Mouse (Mus musculus) ZHBTc4 (cell line): ENCODE results near the gene Sp1.

Experiments used
- DNase-seq: peaks from one replicate; pipeline ENCODE4 v3.0.0-alpha.2; 2011; ENCODE audit warnings: low read depth, low spot score

Gene Sp1

DNA sequence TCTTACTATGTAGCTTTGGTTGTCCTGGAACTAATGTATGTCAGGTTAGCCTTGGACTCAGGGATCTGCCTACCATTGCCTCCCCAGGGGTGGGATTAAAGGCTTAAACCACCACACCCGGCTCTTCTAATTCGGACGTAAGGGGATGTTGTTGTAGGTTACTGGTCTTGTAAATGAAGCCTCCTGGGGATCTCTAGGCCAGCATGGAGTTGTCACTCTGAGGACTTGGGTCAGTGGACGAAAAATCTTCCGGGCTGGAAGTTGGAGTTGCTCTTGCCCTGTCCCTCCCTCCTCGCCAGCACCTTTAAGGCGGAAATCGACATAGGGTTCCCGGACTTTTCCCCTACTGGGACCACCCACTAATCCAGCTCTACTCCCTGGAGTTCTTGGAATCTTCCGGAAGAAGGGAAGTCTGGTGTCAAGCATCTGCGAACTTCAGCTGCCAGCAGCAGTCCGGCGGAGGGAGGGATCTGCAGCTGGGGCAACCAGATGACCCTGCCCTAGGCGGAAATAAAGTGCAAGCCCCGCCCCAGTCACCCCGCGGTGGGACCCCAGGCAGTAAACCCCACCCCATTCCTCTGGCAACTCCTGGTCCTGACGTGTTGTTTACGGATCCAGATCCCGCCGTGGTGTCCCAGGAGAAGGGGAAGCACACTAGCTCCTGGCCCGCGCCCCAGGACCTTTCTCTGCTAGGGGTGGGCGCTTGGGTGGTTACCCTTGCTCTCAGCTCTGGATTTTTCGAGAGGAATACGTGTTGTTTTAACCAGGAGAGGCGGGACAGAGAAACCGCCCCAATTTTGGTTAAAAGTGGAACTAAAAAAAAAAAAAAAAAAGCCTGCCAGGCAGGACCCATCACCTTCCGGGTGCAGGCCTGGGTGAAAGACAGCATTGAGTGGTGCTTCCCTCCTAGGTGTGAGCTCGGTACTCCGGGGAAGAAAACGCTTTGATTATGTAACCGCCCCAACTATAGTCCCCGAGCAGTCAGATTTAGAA, 6.4 kb upstream of the Sp1 start:
- DNase-seq = peak; percentile 96

DNA sequence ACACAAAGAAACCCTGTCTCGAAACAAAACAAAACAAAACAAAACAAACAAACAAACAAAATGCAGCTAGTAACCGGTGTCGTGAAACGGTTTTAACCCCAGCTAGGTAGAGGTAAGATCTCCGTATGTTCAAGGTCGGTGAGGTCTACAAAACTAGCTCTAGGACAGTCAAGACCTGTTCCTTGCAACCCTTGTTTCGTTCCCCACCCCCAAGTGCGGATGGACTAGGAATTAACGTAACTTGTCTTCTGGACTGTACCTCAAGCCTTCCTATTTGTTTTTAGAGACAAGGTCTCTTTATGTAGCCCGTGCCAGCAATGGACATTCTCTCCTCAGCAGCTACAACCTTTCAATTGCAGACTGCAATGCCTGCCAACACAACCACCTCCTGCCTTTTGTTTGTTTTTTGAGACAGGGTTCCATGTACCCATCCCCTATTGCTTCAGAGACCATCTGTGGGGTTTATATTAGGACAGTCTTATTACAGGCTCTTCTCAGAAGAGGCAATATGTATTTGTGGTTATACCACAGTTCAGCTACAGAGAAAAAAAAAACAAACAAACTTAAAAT, 5.4 kb upstream of the Sp1 start:
- DNase-seq = no peak

DNA sequence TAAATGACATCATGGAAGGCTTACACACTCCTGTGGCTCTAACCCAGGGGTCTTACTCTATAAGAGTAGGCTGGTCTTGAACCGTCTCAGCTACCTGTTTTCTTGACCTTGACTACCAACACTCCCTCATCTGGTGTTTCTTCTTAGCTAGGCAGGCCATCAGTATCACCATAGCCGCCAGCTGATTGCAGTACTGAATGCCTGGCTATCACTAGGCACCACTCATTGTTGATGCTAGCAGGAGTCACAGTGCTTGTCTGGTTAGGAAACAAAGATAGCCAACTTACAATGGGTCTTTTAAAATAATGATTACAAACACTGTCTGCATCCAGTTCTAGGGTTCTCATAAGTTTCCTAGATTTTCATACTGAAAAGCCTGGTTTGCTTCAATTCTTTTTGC, 4.7 kb upstream of the Sp1 start:
- DNase-seq = peak; percentile 31

DNA sequence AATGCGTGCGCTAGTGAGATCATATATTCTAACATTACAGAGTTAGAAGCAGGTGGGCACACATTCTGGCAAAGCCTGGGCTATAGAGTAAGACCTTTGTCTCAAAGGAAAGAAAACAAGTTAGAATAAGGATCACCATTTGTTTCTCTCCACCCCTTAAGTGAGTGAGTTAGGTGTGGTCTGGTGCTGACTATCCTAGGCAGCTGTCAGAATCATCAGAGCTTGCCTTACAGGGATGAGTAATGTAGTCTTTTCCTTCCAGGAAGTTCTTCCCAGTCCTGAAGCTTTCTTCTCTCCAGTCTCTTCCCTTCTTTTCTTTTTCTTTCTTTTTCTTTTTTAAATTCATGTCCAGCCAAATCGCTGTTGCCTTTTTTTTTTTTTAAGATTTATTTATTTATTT, 3.7 kb upstream of the Sp1 start:
- no peak for DNase-seq

DNA sequence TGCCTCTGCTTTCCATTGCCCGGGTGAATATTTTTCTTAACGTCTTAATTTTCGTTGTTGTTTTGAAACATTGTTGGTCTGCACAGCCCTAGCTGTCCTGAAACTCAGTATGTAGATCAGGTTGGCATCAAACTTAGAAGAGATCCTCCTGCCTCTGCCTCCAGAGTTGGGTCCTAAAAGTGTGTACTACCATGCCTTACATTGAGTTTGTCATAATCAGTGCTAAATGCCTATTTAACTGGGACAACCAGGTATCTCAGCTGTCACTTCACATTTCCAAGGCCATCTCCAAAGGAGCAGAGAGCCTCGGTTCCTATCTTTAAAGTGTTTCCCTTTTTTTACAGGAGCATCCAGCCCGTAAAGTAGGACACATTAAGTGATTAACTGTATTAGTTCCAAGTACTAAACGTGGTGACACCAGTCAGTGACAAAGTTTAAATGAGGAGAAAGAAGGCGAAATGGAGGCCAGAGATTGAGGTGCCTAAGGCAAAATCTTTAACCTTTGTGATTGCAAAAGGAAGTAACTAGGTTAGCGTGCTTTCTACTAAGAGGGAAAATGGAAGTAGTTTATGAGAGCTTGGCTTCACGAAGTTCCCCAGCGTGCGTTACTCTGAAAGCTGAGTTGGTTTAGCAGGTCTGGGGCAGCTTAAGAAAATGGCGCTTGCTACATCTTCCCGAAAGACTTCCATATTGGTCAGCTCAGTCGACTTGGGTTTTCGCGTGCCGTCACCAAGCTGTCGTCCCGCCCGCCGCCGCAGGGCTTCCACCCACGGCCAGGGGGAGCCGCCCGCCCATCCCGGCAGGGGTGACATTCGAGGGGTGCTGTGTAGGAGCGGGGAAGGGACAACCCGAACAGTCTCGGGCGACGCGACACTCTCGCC, 1.1 kb upstream of the Sp1 start:
- DNase-seq = no peak

DNA sequence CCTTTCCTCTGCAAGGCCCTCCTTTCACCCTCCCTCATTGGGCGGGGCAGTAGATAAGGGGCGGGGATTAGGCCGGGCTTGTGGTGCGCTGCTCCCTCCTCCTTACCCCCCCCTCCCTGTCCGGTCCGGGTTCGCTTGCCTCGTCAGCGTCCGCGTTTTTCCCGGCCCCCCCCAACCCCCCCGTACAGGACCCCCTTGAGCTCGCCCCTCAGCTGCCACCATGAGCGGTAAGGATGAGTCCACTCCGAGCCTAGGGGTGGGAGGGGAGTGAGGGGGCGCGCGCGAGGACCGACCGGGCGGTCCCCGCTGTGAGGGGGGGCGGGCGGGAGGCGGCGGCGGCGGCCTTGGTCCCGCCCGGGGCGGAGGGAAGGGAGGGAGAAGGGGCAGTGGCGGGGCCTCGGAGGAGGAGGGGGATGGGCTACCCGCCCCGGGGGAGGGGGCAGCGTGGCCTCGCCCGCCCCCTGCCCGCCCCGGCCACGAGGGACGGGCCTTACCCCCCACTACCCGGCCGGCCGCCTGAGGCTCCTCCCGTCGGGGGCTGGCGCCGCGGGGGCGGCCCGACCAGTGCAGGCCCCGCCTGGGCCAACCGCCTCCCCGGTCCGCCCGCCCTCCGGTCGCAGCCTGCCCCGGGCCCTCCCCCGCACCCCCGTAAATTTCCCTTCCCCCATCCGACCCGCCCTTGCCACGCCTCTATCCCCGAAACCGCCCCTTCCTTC, 411 bp downstream of the Sp1 start:
- peak; percentile 89 for DNase-seq

DNA sequence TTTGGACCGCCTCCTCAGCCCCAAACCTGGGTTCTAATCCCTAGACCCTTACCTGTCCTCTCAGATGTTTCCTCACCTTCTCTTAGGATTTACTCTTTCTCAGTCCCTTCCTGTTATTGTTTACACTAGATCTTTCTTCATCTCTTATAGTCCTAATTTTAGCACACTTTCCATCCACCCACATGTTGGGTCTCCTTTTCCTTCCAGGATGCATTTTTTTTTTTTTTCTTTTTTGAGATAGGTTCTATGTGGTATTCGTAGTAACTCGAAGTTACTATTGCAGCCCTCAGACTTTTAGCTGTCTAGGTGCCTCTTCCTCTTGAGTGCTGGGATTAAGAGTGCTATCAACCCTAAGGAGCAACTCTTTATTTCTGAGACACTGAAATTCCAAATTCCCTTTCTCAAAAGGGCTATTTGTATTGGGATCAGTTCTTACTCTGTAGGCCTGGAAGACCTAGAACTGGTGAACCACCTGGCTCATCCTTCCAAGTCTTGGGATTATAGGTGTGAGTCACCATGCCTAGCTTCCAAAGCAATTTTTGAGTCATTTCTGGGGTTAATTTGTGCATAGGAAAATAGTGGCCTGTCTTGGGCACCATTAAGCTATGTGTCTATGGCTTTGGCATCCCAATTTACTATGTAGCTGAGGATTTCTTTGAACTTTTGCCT, 1.1 kb downstream of the Sp1 start:
- no peak for DNase-seq

DNA sequence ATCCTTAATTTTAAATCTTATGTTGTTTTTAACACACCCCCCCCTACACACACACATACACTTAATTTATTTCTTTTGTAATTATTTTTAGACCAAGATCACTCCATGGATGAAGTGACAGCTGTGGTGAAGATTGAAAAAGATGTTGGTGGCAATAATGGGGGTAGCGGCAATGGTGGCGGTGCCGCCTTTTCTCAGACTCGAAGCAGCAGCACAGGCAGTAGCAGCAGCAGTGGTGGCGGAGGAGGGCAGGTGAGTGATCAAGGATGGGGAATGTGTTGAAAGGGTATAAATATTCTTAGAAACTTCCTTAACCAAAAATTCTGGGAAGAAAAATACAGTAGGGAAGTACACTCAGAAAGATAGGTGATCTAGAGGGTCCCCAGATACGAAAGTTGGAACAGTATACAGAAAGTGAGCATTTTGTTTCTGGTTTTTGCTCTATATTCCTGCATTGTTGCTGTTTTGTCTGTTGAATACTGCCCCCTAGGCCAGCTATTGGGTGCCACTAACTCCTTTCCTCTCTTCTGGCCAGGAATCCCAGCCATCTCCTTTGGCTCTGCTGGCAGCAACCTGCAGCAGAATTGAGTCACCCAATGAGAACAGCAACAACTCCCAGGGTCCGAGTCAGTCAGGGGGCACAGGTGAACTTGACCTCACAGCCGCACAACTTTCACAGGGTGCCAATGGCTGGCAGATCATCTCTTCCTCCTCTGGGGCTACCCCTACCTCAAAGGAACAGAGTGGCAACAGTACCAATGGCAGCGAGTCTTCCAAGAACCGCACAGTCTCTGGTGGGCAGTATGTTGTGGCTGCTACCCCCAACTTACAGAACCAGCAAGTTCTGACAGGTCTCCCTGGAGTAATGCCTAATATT, 2.0 kb downstream of the Sp1 start:
- DNase-seq = no peak

DNA sequence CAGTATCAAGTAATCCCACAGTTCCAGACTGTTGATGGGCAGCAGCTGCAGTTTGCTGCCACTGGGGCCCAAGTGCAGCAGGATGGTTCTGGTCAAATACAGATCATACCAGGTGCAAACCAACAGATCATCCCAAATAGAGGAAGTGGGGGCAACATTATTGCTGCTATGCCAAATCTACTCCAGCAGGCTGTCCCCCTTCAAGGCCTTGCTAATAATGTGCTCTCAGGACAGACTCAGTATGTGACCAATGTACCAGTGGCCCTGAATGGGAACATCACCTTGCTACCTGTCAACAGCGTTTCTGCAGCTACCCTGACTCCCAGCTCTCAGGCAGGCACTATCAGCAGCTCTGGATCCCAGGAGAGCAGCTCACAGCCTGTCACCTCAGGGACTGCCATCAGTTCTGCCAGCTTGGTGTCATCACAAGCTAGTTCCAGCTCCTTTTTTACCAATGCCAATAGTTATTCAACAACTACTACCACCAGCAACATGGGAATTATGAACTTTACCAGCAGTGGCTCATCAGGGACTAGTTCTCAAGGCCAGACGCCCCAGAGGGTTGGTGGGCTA, 2.7 kb downstream of the Sp1 start:
- no peak for DNase-seq

DNA sequence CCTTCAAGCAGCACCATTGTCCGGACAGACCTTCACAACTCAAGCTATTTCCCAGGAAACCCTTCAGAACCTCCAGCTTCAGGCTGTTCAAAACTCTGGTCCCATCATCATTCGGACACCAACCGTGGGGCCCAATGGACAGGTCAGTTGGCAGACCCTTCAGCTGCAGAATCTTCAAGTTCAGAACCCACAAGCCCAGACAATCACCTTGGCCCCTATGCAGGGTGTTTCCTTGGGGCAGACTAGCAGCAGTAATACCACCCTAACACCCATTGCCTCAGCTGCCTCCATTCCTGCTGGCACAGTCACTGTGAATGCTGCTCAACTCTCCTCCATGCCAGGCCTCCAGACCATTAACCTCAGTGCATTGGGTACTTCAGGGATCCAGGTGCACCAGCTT, 3.3 kb downstream of the Sp1 start:
- no peak for DNase-seq

DNA sequence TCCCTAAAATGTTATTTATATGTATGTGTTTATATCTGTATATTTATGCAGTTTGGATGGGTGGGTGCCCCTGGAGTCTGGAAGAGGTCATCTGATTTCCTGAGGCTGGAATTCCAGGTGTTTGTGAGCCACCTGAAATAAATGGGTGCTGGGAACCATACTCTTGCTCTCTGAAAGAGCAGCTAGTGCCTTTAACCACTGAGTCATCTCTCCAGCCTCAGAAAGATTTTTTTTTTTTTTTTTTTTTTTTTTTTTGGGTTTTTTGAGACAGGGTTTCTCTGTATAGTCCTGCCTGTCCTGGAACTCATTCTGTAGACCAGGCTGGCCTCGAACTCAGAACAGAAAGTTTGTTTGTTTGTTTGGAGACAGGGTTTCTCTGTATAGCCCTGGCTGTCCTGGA, 5.1 kb downstream of the Sp1 start:
- DNase-seq = no peak

DNA sequence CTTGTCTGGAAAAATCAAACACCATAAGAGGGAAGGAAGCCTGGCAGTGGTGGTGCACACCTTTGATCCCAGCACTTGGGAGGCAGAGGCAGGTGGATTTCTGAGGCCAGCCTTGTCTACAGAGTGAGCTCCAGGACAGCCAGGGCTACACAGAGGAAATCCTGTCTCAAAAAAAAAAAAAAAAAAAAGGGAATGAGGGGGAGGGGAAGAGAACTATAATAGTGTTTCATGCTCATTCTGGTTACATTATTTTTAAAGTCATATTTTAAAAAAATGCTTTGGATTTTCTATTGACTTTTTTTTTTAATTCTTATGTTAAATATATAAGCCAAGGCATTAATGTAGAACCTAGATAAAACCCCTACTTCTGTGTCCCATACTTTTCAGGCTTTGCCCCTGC, 7.7 kb downstream of the Sp1 start:
- DNase-seq = no peak

DNA sequence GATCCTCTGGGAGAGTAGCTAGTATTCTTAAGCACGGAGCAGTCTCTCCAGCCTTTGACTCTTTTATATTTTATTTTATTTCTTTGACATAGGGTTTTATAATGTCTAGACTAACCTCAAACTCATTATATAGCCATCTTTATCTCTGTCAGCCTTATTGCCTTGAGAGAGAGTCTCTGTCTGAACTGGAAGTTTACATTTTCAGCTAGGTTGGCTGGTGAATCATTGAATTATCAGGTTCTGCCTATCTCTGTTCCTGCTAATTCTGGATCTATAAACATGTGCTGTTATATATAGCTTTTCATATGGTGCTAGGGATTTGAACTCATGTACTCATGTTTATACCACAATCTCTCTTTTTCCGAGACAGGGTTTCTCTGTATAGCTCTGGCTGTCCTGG, 11.6 kb downstream of the Sp1 start:
- no peak for DNase-seq

DNA sequence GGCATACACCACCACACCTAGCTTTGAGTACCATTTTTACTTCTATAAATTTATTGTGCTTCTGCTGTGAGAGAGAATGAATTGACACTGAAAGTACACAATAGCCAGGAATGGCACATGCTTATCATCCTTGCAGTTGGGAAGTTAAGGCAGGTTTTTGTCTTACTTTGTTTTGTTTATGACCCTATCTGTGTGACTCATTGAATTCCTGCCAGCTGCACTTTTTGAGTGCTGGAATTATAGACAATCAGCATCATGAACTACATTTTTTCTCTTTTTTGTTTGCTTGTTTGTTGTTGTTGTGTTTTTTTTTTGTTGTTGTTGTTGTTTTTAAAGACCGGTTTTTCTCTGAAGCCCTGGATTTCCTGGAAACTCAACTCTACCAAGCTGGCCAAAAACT, 15.0 kb downstream of the Sp1 start:
- no peak for DNase-seq

DNA sequence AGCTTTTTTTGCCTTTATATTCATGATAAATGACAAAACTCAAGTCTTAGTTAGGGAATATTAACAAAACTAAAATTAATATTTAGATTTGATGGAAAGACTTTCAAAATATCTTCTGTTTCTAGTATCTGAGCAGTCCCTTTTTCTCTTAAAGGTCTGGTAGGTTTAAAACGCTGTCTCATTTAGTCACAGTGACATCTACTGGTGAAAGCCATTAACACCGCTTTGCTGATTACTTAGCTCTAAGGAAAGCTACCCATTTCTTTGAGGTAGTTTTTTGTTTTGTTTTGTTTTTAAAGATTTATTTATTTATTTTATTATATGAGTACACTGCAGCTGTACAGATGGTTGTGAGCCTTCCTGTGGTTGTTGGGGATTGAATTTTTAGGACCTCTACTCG, 15.5 kb downstream of the Sp1 start:
- peak; percentile 75 for DNase-seq

DNA sequence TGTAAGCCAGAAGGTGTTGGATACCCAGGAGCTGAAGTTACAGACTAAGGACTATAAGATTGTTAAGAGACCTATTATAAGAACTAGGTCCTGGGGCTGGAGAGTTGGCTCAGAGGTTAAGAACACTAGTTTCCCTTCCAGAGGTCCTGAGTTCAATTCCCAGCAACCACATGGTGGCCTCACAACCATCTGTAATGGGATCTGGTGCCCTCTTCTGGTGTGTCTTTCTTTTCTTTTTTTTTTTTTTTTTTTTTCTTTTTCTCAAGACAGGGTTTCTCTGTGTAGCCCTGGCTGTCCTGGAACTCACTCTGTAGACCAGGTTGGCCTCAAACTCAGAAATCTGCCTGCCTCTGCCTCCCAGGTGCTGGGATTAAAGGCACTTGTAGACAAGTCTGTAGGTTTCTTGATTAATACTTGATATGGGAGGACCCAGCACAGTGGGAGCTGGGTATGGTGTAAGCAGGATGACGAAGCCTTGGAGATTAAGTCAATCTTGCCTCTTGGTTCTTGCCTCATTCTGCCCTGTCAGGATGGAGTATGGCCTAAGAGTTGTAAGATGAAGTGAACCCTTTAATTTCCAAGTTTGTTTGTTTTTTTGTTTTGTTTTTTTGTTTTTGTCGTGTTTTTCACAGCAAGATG, 17.8 kb downstream of the Sp1 start:
- no peak for DNase-seq

DNA sequence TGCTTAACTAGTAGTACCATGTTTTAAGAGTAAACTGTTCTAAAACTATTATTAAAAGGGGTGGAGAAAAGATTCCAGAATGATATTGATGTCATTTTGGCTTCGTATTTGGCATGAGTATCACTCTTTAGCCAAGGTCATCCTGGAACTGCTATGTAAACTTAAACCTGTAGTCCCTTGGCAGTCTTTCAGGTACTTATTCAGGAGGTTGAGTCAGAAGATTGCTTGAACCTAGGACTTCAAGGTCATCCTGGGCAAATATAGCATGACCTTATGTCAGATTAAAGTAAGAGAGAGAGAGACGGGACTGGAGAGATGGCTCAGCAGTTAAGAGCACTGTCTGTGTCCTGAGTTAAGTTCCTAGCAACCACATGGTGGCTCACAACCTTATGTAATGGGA, 18.7 kb downstream of the Sp1 start:
- DNase-seq = no peak

DNA sequence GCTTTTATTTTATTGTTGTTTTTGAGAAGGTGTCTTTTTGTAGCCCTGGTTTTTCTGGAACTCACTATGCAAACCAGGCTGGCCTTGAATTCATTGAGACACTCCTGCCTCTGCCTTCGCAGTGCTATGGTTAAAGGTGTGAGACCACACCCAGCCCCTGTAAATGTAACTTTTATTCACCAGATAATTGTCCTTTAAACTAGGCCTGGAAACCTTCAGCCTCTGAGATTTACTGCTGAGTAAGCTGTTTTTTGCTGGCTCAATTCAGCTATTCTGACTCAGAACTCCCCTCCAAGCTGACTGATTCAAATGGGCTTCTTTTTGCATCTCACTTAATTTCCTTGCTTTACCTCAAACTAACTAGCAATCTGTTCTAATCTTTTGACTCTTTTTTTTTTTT, 21.0 kb downstream of the Sp1 start:
- DNase-seq = peak; percentile 51

DNA sequence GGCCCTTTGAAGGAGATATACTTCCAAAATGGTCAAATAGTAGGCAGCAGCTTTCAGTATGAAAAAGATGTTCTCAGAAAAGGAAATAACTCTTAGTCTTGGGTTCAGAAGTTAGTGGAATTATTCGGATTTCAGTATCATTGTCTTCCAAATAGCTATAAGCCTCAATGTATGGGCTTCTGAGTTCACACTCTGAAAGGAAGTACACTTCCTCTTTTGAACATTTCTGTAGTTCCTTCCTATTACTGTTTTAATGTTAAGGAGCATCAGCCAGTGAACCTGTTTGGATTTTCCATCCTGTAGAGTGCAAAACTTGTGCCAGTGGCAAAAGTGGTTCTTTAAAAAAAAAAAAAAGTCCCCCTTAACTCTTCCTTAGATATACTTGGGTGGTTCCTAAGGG, 26.1 kb downstream of the Sp1 start:
- no peak for DNase-seq
